Mouse (Mus musculus): ENCODE measurements around the gene Pigc. TPM values are rescaled to one million over a fixed set of nuclear protein-coding genes. Genes with fewer than 3 reads are reported as not detected.

Gene Pigc
- polyA plus RNA-seq, 2 experiments, result 6.5 to 9.2 TPM

- Histone ChIP-seq H3K27ac (no peak overlapping the region), H3K4me2 (ENCODE audit: low read depth) (no peak overlapping the region), H3K9ac (replicated peaks) (no peak overlapping the region), H3K36me3 (replicated peaks; ENCODE audit: control insufficient read depth, insufficient read depth, low read depth) (no peaks in the 10 kb centered on the region), H3K4me1 (replicated peaks; ENCODE audit: control insufficient read depth in 2 of 2, insufficient read depth in 2 of 2, low read length in 1 of 2) (no peaks in the 10 kb centered on the region; a peak in 1 of 4 replicates), H3K9me3 (ENCODE audit: control insufficient read depth, low read length) (no peaks in the 10 kb centered on the region), H3K27me3 (ENCODE audit: control insufficient read depth, insufficient read depth, low read length) (no peaks in the 10 kb centered on the region), H3K4me3 (ENCODE audit: insufficient read depth in 1 of 2, low read depth in 2 of 2, low read length in 2 of 2) (no peak overlapping the region)
- DNase-seq (ENCODE audit: low read depth in 3 of 3, low spot score in 3 of 3) (no peak), ATAC-seq (ENCODE audit: insufficient read depth) (no peak)
- no peak for TF ChIP-seq CTCF (IDR thresholded peaks at IDR 0.05; ENCODE audit: low read depth)
- TF ChIP-seq EP300 (IDR thresholded peaks at IDR 0.05; ENCODE audit: low read depth), result no peak
- WGBS (ENCODE audit: insufficient replicate concordance), result 49% methylated on average over 8 of the region's 8 CpGs
Observed at GRCm38 (mm10) chr1:162015247-162015862, 46.4 kb downstream of the Pigc start.

GRCm38 (mm10) chr1:162016982-162017381 is 48.0 kb downstream of the Pigc start:
- Histone ChIP-seq H3K4me1 (replicated peaks; ENCODE audit: control insufficient read depth in 2 of 2, insufficient read depth in 2 of 2, low read length in 1 of 2) (no peaks in the 10 kb centered on the region; a peak in 1 of 4 replicates), H3K27me3 (ENCODE audit: control insufficient read depth, insufficient read depth, low read length) (no peaks in the 10 kb centered on the region), H3K36me3 (replicated peaks; ENCODE audit: control insufficient read depth, insufficient read depth, low read depth) (no peaks in the 10 kb centered on the region), H3K4me3 (ENCODE audit: insufficient read depth in 1 of 2, low read depth in 2 of 2, low read length in 2 of 2) (no peak overlapping the region), H3K27ac (no peak overlapping the region), H3K4me2 (ENCODE audit: low read depth) (no peak overlapping the region), H3K9ac (replicated peaks) (no peak overlapping the region), H3K9me3 (ENCODE audit: control insufficient read depth, low read length) (no peaks in the 10 kb centered on the region)
- 55% methylated on average over 7 of the region's 7 CpGs for WGBS (ENCODE audit: insufficient replicate concordance)
- DNase-seq (ENCODE audit: low read depth in 3 of 3, low spot score in 3 of 3), result no peak
- ATAC-seq (ENCODE audit: insufficient read depth), result no peak
- TF ChIP-seq CTCF (IDR thresholded peaks at IDR 0.05; ENCODE audit: low read depth) (no peak), EP300 (IDR thresholded peaks at IDR 0.05; ENCODE audit: low read depth) (no peak)

GRCm38 (mm10) chr1:162017975-162018600 is 49.1 kb downstream of the Pigc start:
- H3K4me1 ChIP-seq (replicated peaks; ENCODE audit: control insufficient read depth in 2 of 2, insufficient read depth in 2 of 2, low read length in 1 of 2), result no peaks in the 10 kb centered on the region; a peak in 1 of 4 replicates
- no peak for DNase-seq (ENCODE audit: low read depth in 3 of 3, low spot score in 3 of 3)
- no peaks in the 10 kb centered on the region for H3K27me3 ChIP-seq (ENCODE audit: control insufficient read depth, insufficient read depth, low read length)
- no peaks in the 10 kb centered on the region for H3K9me3 ChIP-seq (ENCODE audit: control insufficient read depth, low read length)
- H3K4me3 ChIP-seq (ENCODE audit: insufficient read depth in 1 of 2, low read depth in 2 of 2, low read length in 2 of 2), result no peak overlapping the region
- no peak for ATAC-seq (ENCODE audit: insufficient read depth)
- no peak overlapping the region for H3K27ac ChIP-seq
- TF ChIP-seq EP300 (IDR thresholded peaks at IDR 0.05; ENCODE audit: low read depth), result no peak
- H3K36me3 ChIP-seq (replicated peaks; ENCODE audit: control insufficient read depth, insufficient read depth, low read depth), result no peaks in the 10 kb centered on the region
- H3K4me2 ChIP-seq (ENCODE audit: low read depth), result no peak overlapping the region; the same call in 1 of the 2 replicates
- no peak overlapping the region for H3K9ac ChIP-seq (replicated peaks)
- 20% methylated on average over 13 of the region's 13 CpGs for WGBS (ENCODE audit: insufficient replicate concordance)

GRCm38 (mm10) chr1:162018601-162018977 is 49.6 kb downstream of the Pigc start:
- Histone ChIP-seq H3K9ac (replicated peaks) (no peak overlapping the region), H3K27me3 (ENCODE audit: control insufficient read depth, insufficient read depth, low read length) (no peaks in the 10 kb centered on the region), H3K4me1 (replicated peaks; ENCODE audit: control insufficient read depth in 2 of 2, insufficient read depth in 2 of 2, low read length in 1 of 2) (no peaks in the 10 kb centered on the region; a peak in 1 of 4 replicates), H3K36me3 (replicated peaks; ENCODE audit: control insufficient read depth, insufficient read depth, low read depth) (no peaks in the 10 kb centered on the region), H3K4me2 (ENCODE audit: low read depth) (no peak overlapping the region), H3K4me3 (ENCODE audit: insufficient read depth in 1 of 2, low read depth in 2 of 2, low read length in 2 of 2) (no peak overlapping the region), H3K9me3 (ENCODE audit: control insufficient read depth, low read length) (no peaks in the 10 kb centered on the region), H3K27ac (no peak overlapping the region)
- ATAC-seq (ENCODE audit: insufficient read depth), result no peak
- WGBS (ENCODE audit: insufficient replicate concordance), result 46% methylated on average over 6 of the region's 6 CpGs
- no peak for TF ChIP-seq CTCF (IDR thresholded peaks at IDR 0.05; ENCODE audit: low read depth)
- TF ChIP-seq EP300 (IDR thresholded peaks at IDR 0.05; ENCODE audit: low read depth), result no peak
- no peak for DNase-seq (ENCODE audit: low read depth in 3 of 3, low spot score in 3 of 3)

GRCm38 (mm10) chr1:162020303-162020731 is 51.3 kb downstream of the Pigc start:
- WGBS (ENCODE audit: insufficient replicate concordance), result 75% methylated on average over 7 of the region's 7 CpGs

More at GRCm38 (mm10) chr1:162020303-162020731, 51.3 kb downstream of the Pigc start:
- no peak overlapping the region for H3K9ac ChIP-seq (replicated peaks)
- H3K36me3 ChIP-seq (replicated peaks; ENCODE audit: control insufficient read depth, insufficient read depth, low read depth), result no peaks in the 10 kb centered on the region
- TF ChIP-seq CTCF (IDR thresholded peaks at IDR 0.05; ENCODE audit: low read depth), result no peak
- no peak for TF ChIP-seq EP300 (IDR thresholded peaks at IDR 0.05; ENCODE audit: low read depth)
- no peaks in the 10 kb centered on the region for H3K4me1 ChIP-seq (replicated peaks; ENCODE audit: control insufficient read depth in 2 of 2, insufficient read depth in 2 of 2, low read length in 1 of 2)
- H3K4me3 ChIP-seq (ENCODE audit: insufficient read depth in 1 of 2, low read depth in 2 of 2, low read length in 2 of 2), result no peak overlapping the region
- no peak overlapping the region for H3K4me2 ChIP-seq (ENCODE audit: low read depth)
- ATAC-seq (ENCODE audit: insufficient read depth), result no peak
- no peak overlapping the region for H3K27ac ChIP-seq
- no peaks in the 10 kb centered on the region for H3K27me3 ChIP-seq (ENCODE audit: control insufficient read depth, insufficient read depth, low read length)
- H3K9me3 ChIP-seq (ENCODE audit: control insufficient read depth, low read length), result no peaks in the 10 kb centered on the region
- no peak for DNase-seq (ENCODE audit: low read depth in 3 of 3, low spot score in 3 of 3)
